Mouse (Mus musculus): ENCODE measurements around the gene Tmem223. TPM values are rescaled to one million over a fixed set of nuclear protein-coding genes. Genes with fewer than 3 reads are reported as not detected.

Gene Tmem223
- polyA plus RNA-seq, 1 experiment: 140 TPM

DNA sequence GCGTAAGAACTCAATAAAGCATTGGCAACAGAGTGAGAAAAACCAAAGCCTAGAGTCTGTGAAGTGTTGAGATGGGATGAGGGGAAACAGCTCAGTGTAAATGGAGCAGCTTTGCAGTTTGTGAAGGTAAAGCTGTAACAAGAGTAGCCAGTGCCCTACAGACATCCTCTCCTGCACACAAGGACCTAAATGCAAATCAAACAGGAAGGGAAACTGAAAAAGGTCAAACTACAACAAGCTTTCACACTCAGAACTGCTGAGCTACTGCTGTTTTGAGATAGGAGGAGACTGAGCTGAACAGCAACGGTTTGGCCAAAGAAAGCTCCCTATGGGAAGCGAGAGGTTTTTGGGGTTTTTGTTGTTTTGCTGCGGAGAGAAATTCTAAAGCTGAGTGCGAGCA is 36.0 kb downstream of the Tmem223 start:
- peak overlapping the region; percentile 59; the same call in 1 of the 2 replicates for H3K27ac ChIP-seq (replicated peaks; ENCODE audit: low read depth, low read length)
- 0 out of 2 replicates have a peak, but pooled peaks cover 7% of the 10 kb centered on the region for H3K4me1 ChIP-seq (ENCODE audit: control insufficient read depth, insufficient read depth, insufficient read length, low read length)
- H3K4me3 ChIP-seq (ENCODE audit: insufficient read depth, low read depth, low read length): no peak overlapping the region

DNA sequence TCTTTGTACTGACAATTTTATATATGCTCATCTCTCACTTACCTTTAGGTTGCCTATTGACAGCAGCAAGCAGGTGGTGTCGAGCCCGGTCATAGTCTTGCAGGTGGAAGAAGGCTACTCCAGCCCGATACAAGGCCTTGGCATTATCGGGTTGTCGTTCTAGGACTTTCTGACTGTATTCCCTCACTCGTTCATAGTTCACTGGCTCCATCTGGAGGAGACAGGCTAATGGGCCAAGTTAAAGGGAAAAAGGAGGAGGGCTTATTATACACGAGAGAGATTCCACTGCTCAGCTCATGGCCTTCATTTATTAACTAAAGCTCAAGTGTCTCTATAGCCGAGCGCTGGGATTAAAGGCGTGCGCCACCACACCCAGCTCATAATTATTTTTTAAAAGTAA is 45.0 kb downstream of the Tmem223 start:
- Histone ChIP-seq H3K4me3 (ENCODE audit: insufficient read depth, low read depth, low read length) (no peak overlapping the region), H3K4me1 (ENCODE audit: control insufficient read depth, insufficient read depth, insufficient read length, low read length) (peaks cover 4% of the 10 kb centered on the region; the same call in 1 of the 2 replicates), H3K27ac (replicated peaks; ENCODE audit: low read depth, low read length) (no peak overlapping the region)

DNA sequence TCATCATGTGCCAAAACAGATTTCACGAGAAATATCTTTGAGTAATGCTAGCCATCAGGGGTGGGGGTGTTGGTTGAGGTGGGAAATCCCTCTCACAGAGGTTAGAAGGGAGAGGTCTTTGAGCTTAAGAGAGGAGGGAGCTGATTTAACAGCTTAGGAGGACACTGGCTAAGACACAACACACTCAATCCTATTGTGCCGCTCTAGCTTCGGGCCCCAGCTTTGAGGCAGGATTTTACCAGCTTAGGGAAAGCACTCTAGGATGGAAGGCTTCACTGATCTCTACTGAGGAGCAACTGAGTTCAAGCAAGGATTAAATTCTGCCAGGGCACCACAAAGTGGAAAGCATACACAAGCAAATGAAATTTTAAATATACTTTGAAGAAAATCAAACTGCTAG is 46.2 kb downstream of the Tmem223 start:
- peaks cover 4% of the 10 kb centered on the region; the same call in 1 of the 2 replicates for H3K4me1 ChIP-seq (ENCODE audit: control insufficient read depth, insufficient read depth, insufficient read length, low read length)

DNA sequence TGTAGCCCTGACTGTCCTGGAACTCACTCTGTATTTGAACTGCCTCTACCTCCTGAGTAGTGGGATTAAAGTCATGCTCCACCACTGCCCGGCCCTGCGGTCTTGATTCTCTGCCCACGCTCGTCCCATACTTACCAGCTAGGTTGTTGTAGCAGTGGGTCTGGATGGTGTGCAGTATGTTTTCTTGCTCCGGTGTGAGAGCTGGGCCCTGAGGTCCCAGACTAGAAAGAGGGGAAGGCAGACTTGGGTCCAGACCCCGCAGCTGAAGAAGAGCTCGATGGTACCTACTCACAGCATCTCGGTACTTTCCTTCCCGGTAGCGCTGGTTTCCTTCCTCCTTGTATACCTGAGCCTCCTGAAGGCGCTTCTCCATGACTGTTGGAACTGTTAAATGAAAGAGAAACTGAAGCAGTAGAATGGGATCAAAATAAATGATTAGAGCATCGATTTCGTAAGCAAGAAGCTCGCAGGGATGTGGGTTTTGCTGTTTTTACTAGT is 47.6 kb downstream of the Tmem223 start:
- Histone ChIP-seq H3K4me3 (ENCODE audit: insufficient read depth, low read depth, low read length) (peak overlapping the region; percentile 67), H3K4me1 (ENCODE audit: control insufficient read depth, insufficient read depth, insufficient read length, low read length) (peaks cover 4% of the 10 kb centered on the region; the same call in 1 of the 2 replicates), H3K27ac (replicated peaks; ENCODE audit: low read depth, low read length) (peak overlapping the region; percentile 96)

More for the DNA sequence above, 46.2 kb downstream of the Tmem223 start:
- Histone ChIP-seq H3K4me3 (ENCODE audit: insufficient read depth, low read depth, low read length) (no peak overlapping the region), H3K27ac (replicated peaks; ENCODE audit: low read depth, low read length) (no peak overlapping the region)

DNA sequence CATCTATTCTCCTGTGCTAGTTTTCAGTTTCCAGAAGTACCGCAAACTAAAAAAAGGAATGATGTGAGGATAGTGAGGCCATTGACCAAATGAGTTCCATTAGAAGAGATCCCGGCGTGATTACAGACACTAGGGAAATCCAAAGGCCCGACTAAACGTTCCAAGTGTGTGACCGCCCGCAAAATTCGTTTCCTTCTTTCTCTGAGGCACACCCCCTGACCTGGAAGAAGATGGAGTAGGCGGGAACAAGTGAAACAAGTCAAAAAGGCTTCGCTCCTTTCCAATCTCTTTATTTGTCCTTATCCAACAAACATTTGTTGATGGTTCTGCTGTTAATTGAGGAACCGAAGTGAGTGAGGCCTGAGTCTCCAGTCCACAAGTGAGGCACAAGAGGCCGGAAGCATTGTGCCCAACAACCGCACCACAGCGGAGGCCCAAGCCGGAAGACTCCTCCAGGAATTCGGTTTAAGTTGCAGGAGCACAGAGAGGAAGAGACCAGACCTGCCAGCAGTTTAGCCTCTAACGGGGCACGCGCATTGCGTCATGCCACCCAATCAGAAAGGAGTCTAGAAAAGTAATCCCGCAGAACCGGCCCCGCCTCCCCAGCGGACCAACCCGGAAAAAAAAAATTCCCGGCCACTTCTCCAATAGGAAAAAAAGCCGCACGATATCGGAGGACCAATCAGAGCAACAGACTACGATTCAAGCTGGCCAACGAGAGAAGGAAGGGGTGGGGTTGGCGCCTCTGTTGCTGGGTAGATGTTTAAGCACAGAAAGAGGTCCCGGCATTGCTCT is 48.2 kb downstream of the Tmem223 start, which contains the start of gene Ttc9c:
Gene Ttc9c (minus strand): TSS at position 533 of the 795 bp plus-strand sequence.
- H3K27ac ChIP-seq (replicated peaks; ENCODE audit: low read depth, low read length): peak within 1 kb of the TSS; percentile 97
- H3K4me1 ChIP-seq (ENCODE audit: control insufficient read depth, insufficient read depth, insufficient read length, low read length): peaks cover 4% of the 10 kb centered on the region; the same call in 1 of the 2 replicates
- H3K4me3 ChIP-seq (ENCODE audit: insufficient read depth, low read depth, low read length): peak within 1 kb of the TSS; percentile 85

DNA sequence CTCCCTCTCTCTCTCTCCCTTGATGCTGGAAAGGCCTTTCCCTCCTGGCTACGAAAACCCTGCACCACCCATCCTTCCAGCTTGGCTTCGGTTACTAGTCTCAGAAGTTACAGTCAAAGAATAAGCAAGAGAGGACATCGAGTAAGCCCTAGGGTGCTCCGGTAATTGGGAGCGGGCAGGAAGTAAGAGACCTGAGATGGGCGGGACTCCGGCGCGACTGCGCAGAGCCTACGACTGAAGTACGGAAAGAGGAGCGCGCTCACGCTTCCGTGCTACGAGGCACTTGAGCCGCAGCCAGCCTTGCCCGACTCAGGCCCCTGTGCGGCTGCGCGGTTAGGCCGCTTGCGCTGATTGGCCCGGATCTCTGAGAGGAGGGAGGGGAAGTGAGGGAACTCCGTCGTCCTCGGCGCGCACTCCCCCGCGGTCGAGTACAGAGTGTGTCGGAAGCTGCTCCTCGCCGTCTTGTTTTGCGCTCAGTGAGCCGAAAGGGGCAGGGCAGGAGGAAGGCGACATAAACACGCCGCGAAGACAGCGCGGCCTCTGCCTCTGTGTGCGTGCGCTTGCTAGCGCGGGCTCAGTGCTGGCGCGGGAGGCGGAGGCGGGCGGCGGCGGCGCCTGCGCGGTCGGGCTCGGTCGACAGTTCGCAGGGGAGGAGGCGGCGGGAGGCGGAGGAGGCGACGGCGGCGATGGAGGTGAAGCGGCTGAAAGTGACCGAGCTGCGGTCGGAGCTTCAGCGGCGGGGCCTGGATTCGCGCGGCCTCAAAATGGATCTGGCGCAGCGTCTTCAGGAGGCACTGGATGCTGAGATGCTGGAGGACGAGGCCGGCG is 49.0 kb downstream of the Tmem223 start, which contains the start of gene Hnrnpul2:
Gene Hnrnpul2 (plus strand): TSS at position 415 of the 828 bp plus-strand sequence.
- H3K4me1 ChIP-seq (ENCODE audit: control insufficient read depth, insufficient read depth, insufficient read length, low read length): peaks cover 4% of the 10 kb centered on the region; the same call in 1 of the 2 replicates
- peak within 1 kb of the TSS; percentile 85 for H3K4me3 ChIP-seq (ENCODE audit: insufficient read depth, low read depth, low read length)
- peak within 1 kb of the TSS; percentile 97 for H3K27ac ChIP-seq (replicated peaks; ENCODE audit: low read depth, low read length)

DNA sequence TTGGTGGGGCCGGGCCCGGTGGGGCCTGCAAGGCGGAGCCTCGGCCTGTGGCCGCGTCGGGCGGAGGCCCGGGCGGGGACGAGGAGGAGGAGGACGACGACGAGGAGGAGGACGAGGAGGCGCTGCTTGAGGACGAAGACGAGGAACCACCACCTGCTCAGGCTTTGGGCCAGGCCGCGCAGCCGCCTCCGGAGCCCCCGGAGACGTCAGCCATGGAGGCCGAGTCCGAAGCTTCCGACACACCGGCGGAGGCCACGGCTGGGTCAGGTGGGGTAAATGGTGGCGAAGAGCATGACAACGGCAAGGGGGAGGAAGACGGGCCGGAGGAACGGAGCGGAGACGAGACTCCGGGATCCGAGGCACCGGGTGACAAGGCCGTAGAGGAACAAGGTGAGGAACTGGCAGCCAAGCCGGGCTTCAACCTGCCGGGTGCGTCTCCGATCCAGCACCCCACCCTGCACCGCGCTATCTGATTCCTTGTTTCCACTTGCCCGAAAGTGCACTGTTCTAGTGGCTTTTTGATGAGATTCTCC is 49.7 kb downstream of the Tmem223 start:
- H3K4me3 ChIP-seq (ENCODE audit: insufficient read depth, low read depth, low read length): peak overlapping the region; percentile 85
- H3K27ac ChIP-seq (replicated peaks; ENCODE audit: low read depth, low read length): peak overlapping the region; percentile 97
- H3K4me1 ChIP-seq (ENCODE audit: control insufficient read depth, insufficient read depth, insufficient read length, low read length): peaks cover 4% of the 10 kb centered on the region; the same call in 1 of the 2 replicates

DNA sequence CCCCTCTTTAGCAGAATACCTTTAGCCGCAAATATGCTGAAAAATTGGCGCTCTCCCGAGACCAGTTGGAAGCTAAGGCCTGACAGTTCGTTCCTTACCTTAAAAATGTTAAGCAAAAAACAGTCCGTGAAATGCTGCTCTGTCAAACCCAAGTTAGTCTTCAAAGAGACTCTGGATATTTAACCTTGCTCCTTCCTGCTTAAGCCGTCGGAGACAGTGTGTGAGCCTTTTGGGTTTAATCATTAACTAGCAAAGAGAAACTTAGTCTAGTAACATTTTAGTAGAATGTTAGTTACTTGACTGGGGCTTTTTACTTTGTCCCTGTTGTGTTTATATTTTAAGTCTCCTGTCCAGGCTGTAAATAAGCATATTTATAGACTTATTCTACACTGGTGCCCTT is 50.4 kb downstream of the Tmem223 start:
- H3K27ac ChIP-seq (replicated peaks; ENCODE audit: low read depth, low read length): peak overlapping the region; percentile 97

More for the DNA sequence above, 50.4 kb downstream of the Tmem223 start:
- H3K4me1 ChIP-seq (ENCODE audit: control insufficient read depth, insufficient read depth, insufficient read length, low read length): peaks cover 4% of the 10 kb centered on the region; the same call in 1 of the 2 replicates
- H3K4me3 ChIP-seq (ENCODE audit: insufficient read depth, low read depth, low read length): peak overlapping the region; percentile 85

Other genes starting within 250 kb of the Tmem223 start
- gene Slc22a8, start 179.7 kb upstream of the Tmem223 start, polyA plus RNA-seq (2012; ENCODE audit: insufficient read depth, insufficient read length, missing spikeins): not detected in 2 replicates
- gene Slc22a6, start 153.0 kb upstream of the Tmem223 start, polyA plus RNA-seq (2012; ENCODE audit: insufficient read depth, insufficient read length, missing spikeins): not detected in 2 replicates
- not detected in 2 replicates for gene Chrm1, start 107.2 kb upstream of the Tmem223 start, polyA plus RNA-seq (2012; ENCODE audit: insufficient read depth, insufficient read length, missing spikeins)
- gene Slc3a2, start 47.6 kb upstream of the Tmem223 start, polyA plus RNA-seq (2012; ENCODE audit: insufficient read depth, insufficient read length, missing spikeins): 32.8 and 41.0 TPM in 2 replicates
- gene Wdr74, start 35.2 kb upstream of the Tmem223 start, polyA plus RNA-seq (2012; ENCODE audit: insufficient read depth, insufficient read length, missing spikeins): 28.2 and 31.8 TPM in 2 replicates
- not detected in 2 replicates for gene 1700092M07Rik, start 30.3 kb upstream of the Tmem223 start, polyA plus RNA-seq (2012; ENCODE audit: insufficient read depth, insufficient read length, missing spikeins)
- 30.7 and 43.6 TPM in 2 replicates for gene Stx5a, start 29.6 kb upstream of the Tmem223 start, polyA plus RNA-seq (2012; ENCODE audit: insufficient read depth, insufficient read length, missing spikeins)
- 51.6 and 58.1 TPM in 2 replicates for gene Nxf1, start 13.9 kb upstream of the Tmem223 start, polyA plus RNA-seq (2012; ENCODE audit: insufficient read depth, insufficient read length, missing spikeins)
- 34.0 and 34.8 TPM in 2 replicates for gene Tmem179b, start 3.5 kb downstream of the Tmem223 start, polyA plus RNA-seq (2012; ENCODE audit: insufficient read depth, insufficient read length, missing spikeins)
- gene Taf6l, start 15.4 kb downstream of the Tmem223 start, polyA plus RNA-seq (2012; ENCODE audit: insufficient read depth, insufficient read length, missing spikeins): 4.2 and 8.6 TPM in 2 replicates
- gene Polr2g, start 27.6 kb downstream of the Tmem223 start, polyA plus RNA-seq (2012; ENCODE audit: insufficient read depth, insufficient read length, missing spikeins): 68.9 and 71.7 TPM in 2 replicates
- 1.2 and 2.8 TPM in 2 replicates for gene Zbtb3, start 31.6 kb downstream of the Tmem223 start, polyA plus RNA-seq (2012; ENCODE audit: insufficient read depth, insufficient read length, missing spikeins)
- gene Ttc9c, start 48.3 kb downstream of the Tmem223 start, polyA plus RNA-seq (2012; ENCODE audit: insufficient read depth, insufficient read length, missing spikeins): 27.1 and 28.9 TPM in 2 replicates
- 31.0 and 31.1 TPM in 2 replicates for gene Hnrnpul2, start 49.0 kb downstream of the Tmem223 start, polyA plus RNA-seq (2012; ENCODE audit: insufficient read depth, insufficient read length, missing spikeins)
- gene AC129217.1, start 58.8 kb downstream of the Tmem223 start, polyA plus RNA-seq (2012; ENCODE audit: insufficient read depth, insufficient read length, missing spikeins): 17.2 and 39.8 TPM in 2 replicates
- 212 and 233 TPM in 2 replicates for gene Bscl2, start 66.5 kb downstream of the Tmem223 start, polyA plus RNA-seq (2012; ENCODE audit: insufficient read depth, insufficient read length, missing spikeins)
- not detected in 2 replicates for gene Gng3, start 68.2 kb downstream of the Tmem223 start, polyA plus RNA-seq (2012; ENCODE audit: insufficient read depth, insufficient read length, missing spikeins)
- gene Lrrn4cl, start 79.8 kb downstream of the Tmem223 start, polyA plus RNA-seq (2012; ENCODE audit: insufficient read depth, insufficient read length, missing spikeins): 3.3 and 10.5 TPM in 2 replicates
- gene Ubxn1, start 100.5 kb downstream of the Tmem223 start, polyA plus RNA-seq (2012; ENCODE audit: insufficient read depth, insufficient read length, missing spikeins): 188 and 228 TPM in 2 replicates
- 88.3 and 93.3 TPM in 2 replicates for gene Uqcc3, start 109.9 kb downstream of the Tmem223 start, polyA plus RNA-seq (2012; ENCODE audit: insufficient read depth, insufficient read length, missing spikeins)
- gene Lbhd1, start 112.7 kb downstream of the Tmem223 start, polyA plus RNA-seq (2012; ENCODE audit: insufficient read depth, insufficient read length, missing spikeins): 11.9 and 20.2 TPM in 2 replicates
- gene Gm49403, start 112.9 kb downstream of the Tmem223 start, polyA plus RNA-seq (2012; ENCODE audit: insufficient read depth, insufficient read length, missing spikeins): not detected in 2 replicates
- 36.6 and 59.8 TPM in 2 replicates for gene 1810009A15Rik, start 117.9 kb downstream of the Tmem223 start, polyA plus RNA-seq (2012; ENCODE audit: insufficient read depth, insufficient read length, missing spikeins)
- gene Gm49416, start 117.9 kb downstream of the Tmem223 start, polyA plus RNA-seq (2012; ENCODE audit: insufficient read depth, insufficient read length, missing spikeins): 6.2 TPM in 1 of 2 replicates, not detected in the other
- gene Ints5, start 122.0 kb downstream of the Tmem223 start, polyA plus RNA-seq (2012; ENCODE audit: insufficient read depth, insufficient read length, missing spikeins): 4.8 and 5.9 TPM in 2 replicates
- 49.7 and 56.8 TPM in 2 replicates for gene Ganab, start 127.1 kb downstream of the Tmem223 start, polyA plus RNA-seq (2012; ENCODE audit: insufficient read depth, insufficient read length, missing spikeins)
- 30.2 and 30.8 TPM in 2 replicates for gene B3gat3, start 149.4 kb downstream of the Tmem223 start, polyA plus RNA-seq (2012; ENCODE audit: insufficient read depth, insufficient read length, missing spikeins)
- gene Rom1, start 158.4 kb downstream of the Tmem223 start, polyA plus RNA-seq (2012; ENCODE audit: insufficient read depth, insufficient read length, missing spikeins): 4.5 and 11.4 TPM in 2 replicates
- gene Eml3, start 158.6 kb downstream of the Tmem223 start, polyA plus RNA-seq (2012; ENCODE audit: insufficient read depth, insufficient read length, missing spikeins): 11.6 and 12.9 TPM in 2 replicates
- gene Mta2, start 170.9 kb downstream of the Tmem223 start, polyA plus RNA-seq (2012; ENCODE audit: insufficient read depth, insufficient read length, missing spikeins): 28.2 and 30.6 TPM in 2 replicates
- 6.9 and 7.5 TPM in 2 replicates for gene Tut1, start 182.9 kb downstream of the Tmem223 start, polyA plus RNA-seq (2012; ENCODE audit: insufficient read depth, insufficient read length, missing spikeins)
- gene Eef1g, start 196.0 kb downstream of the Tmem223 start, polyA plus RNA-seq (2012; ENCODE audit: insufficient read depth, insufficient read length, missing spikeins): 134 and 135 TPM in 2 replicates
- 133 and 177 TPM in 2 replicates for gene Ahnak, start 218.3 kb downstream of the Tmem223 start, polyA plus RNA-seq (2012; ENCODE audit: insufficient read depth, insufficient read length, missing spikeins)